Mouse (Mus musculus) left cerebral cortex, postnatal 25 days (tissue): ENCODE results near the gene Rc3h1. TPM values are rescaled to one million over a fixed set of nuclear protein-coding genes. Genes with fewer than 3 reads are reported as not detected.
"Not testable (repeated sequence)": the region's sequence is repeated elsewhere in the genome, so short reads cannot be mapped to it uniquely, and the experiment has no call there.

ENCODE experiments used
- DNase-seq, 2 experiments: peaks; one replicate each; pipeline ENCODE4 v3.0.0; 2022; ENCODE audit warnings: low spot score in 2 of 2, mixed read lengths in 1 of 2
- intact Hi-C: fragments of 180-260 bp; cut with DNase I; formaldehyde crosslinking; loops from one replicate; pipeline ENCODE4 v1.15.1; 2025
- total RNA-seq, 2 experiments: library from RNA; stranded (reverse); gene quantifications; 2 replicates each; pipeline ENCODE4 v1.2.3; 2021

Gene Rc3h1
- 10 to 100 TPM; 40.3 to 46.4 TPM for total RNA-seq

- peak; percentile 95 to 97 for DNase-seq
- intact Hi-C loops = loop anchor here (5.0 kb wide), 1 partner anchor 114 kb away; the partner anchor contains the start of gene Rabgap1l
Measured at GRCm38 (mm10) chr1:160906057-160906557, at the start of gene Rc3h1. Gene Rc3h1 (plus strand): TSS chr1:160906418.

GRCm38 (mm10) chr1:160858132-160858531 is 48.1 kb upstream of the Rc3h1 start:
- intact Hi-C loops = no loop called here
- DNase-seq = no peak

GRCm38 (mm10) chr1:160859874-160860273 is 46.3 kb upstream of the Rc3h1 start:
- DNase-seq, intact Hi-C loops: not testable (repeated sequence)

GRCm38 (mm10) chr1:160861142-160861541 is 45.1 kb upstream of the Rc3h1 start:
- no peak for DNase-seq
- intact Hi-C loops = no loop called here

- intact Hi-C loops = loop anchor here (2.0 kb wide), 1 partner anchor 119 kb away; no protein-coding TSS in a partner anchor
Measured at GRCm38 (mm10) chr1:160861632-160862031, 44.6 kb upstream of the Rc3h1 start.

GRCm38 (mm10) chr1:160863027-160863426 is 43.2 kb upstream of the Rc3h1 start:
- intact Hi-C loops = loop anchor here (2.0 kb wide), 1 partner anchor 120 kb away; no protein-coding TSS in a partner anchor
- DNase-seq = peak in 1 of 2 experiments; percentile 57

More at GRCm38 (mm10) chr1:160861632-160862031, 44.6 kb upstream of the Rc3h1 start:
- DNase-seq = no peak

GRCm38 (mm10) chr1:160874757-160875156 is 31.5 kb upstream of the Rc3h1 start:
- intact Hi-C loops = no loop called here
- no peak for DNase-seq

- intact Hi-C loops = no loop called here
- no peak for DNase-seq
Measured at GRCm38 (mm10) chr1:160876968-160877367, 29.2 kb upstream of the Rc3h1 start.

GRCm38 (mm10) chr1:160878485-160878884 is 27.7 kb upstream of the Rc3h1 start:
- DNase-seq = no peak
- intact Hi-C loops = no loop called here

GRCm38 (mm10) chr1:160881378-160881777 is 24.8 kb upstream of the Rc3h1 start:
- DNase-seq, intact Hi-C loops: not testable (repeated sequence)

GRCm38 (mm10) chr1:160881968-160882367 is 24.2 kb upstream of the Rc3h1 start:
- no peak for DNase-seq
- intact Hi-C loops = no loop called here

- intact Hi-C loops = no loop called here
- no peak for DNase-seq
Measured at GRCm38 (mm10) chr1:160884273-160884672, 21.9 kb upstream of the Rc3h1 start.

- intact Hi-C loops = no loop called here
- DNase-seq = no peak
Measured at GRCm38 (mm10) chr1:160884993-160885392, 21.2 kb upstream of the Rc3h1 start.

GRCm38 (mm10) chr1:160899701-160900100 is 6.5 kb upstream of the Rc3h1 start:
- intact Hi-C loops = no loop called here
- no peak for DNase-seq

GRCm38 (mm10) chr1:160904047-160904446 is 2.2 kb upstream of the Rc3h1 start:
- intact Hi-C loops = no loop called here

GRCm38 (mm10) chr1:160906558-160907481 is 602 bp downstream of the Rc3h1 start:
- intact Hi-C loops = loop anchor here (5.0 kb wide), 1 partner anchor 115 kb away; the partner anchor contains the start of gene Rabgap1l
- peak; percentile 43 to 57 for DNase-seq

More at GRCm38 (mm10) chr1:160904047-160904446, 2.2 kb upstream of the Rc3h1 start:
- no peak for DNase-seq

GRCm38 (mm10) chr1:160910176-160910575 is 4.0 kb downstream of the Rc3h1 start:
- intact Hi-C loops = no loop called here
- no peak for DNase-seq

GRCm38 (mm10) chr1:160910812-160911211 is 4.6 kb downstream of the Rc3h1 start:
- intact Hi-C loops = no loop called here
- no peak for DNase-seq

- no peak for DNase-seq
- intact Hi-C loops = no loop called here
Measured at GRCm38 (mm10) chr1:160919383-160919782, 13.2 kb downstream of the Rc3h1 start.

- intact Hi-C loops = no loop called here
- DNase-seq = no peak
Measured at GRCm38 (mm10) chr1:160921938-160922337, 15.7 kb downstream of the Rc3h1 start.

GRCm38 (mm10) chr1:160931320-160931719 is 25.1 kb downstream of the Rc3h1 start:
- intact Hi-C loops = no loop called here
- no peak for DNase-seq
